Mouse (Mus musculus): ENCODE measurements at regions not wholly inside any gene's neighbourhood (a gene's known extent, or its start where the extent isn't known, plus 50 kb on each side); places are given as distances from the start of the nearest gene placed in this dataset.

- Histone ChIP-seq H3K4me3 (ENCODE audit: inconsistent target) (no peak overlapping the region), H3K27ac (no peak overlapping the region), H3K79me2 (ENCODE audit: inconsistent target) (no peaks in the 10 kb centered on the region), H3K36me3 (ENCODE audit: inconsistent target) (no peaks in the 10 kb centered on the region)
- WGBS (ENCODE audit: missing documents): 93% methylated on average over 19 of the region's 19 CpGs
Measured at GRCm38 (mm10) chr16:73835715-73836440, 575.7 kb downstream of the Robo2 start.

DNA sequence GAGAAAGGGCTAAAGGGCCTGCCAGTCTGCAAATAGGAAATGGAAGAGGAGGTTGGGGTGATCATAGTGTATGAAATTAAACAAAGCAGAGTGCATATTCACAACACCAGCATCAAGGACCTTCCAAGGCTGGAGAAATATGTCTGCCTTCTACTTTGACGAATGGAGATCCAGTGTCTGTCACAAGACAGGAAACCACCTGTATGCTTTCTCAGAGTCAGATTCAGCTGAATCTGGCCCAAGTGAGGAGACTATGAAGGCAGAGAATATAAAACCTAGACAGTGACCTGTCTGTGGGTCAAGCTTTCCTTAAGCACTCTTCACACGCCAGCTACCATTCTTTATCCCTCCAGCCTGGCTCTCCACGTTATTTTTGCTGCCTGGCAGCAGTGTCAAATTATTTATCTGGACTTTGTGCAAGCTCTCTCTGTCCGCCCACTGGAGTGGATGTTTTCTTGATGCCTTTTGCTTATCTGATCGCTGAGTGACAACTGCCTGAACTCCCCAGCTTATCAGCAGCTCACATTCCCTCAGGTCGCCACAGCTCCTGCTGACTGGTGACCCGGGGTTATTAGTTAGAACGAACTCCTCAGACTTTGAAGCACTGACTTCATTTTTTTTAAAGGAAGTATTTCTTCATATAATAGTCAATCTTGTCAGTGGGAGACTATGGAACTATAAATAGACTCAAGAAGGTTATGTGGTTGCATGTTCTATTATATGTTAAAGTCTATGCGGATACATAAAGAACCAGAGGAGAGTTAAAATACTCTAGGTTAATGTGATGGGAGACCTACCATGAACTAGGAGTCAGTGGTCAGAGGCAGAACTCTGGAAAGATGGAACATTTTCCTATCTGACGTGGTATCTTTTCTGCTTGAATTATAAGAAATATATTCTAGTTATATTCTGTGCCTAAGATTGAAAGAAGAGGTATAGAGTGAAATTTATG is 590.0 kb downstream of the Robo2 start:
- H3K36me3 ChIP-seq (ENCODE audit: inconsistent target): no peaks in the 10 kb centered on the region
- no peak overlapping the region for H3K27ac ChIP-seq
- 36% methylated on average over 10 of the region's 10 CpGs for WGBS (ENCODE audit: missing documents)
- H3K4me3 ChIP-seq (ENCODE audit: inconsistent target): no peak overlapping the region
- H3K79me2 ChIP-seq (ENCODE audit: inconsistent target): no peaks in the 10 kb centered on the region

- H3K4me3 ChIP-seq (ENCODE audit: inconsistent target): no peak overlapping the region
- no peak overlapping the region for H3K27ac ChIP-seq
- no peaks in the 10 kb centered on the region for H3K79me2 ChIP-seq (ENCODE audit: inconsistent target)
- no peaks in the 10 kb centered on the region for H3K36me3 ChIP-seq (ENCODE audit: inconsistent target)
- 75% methylated on average over 2 of the region's 3 CpGs for WGBS (ENCODE audit: missing documents)
Measured at GRCm38 (mm10) chr16:73804572-73804971, 607.1 kb downstream of the Robo2 start.

GRCm38 (mm10) chr16:73796528-73797171 is 615.0 kb downstream of the Robo2 start:
- H3K36me3 ChIP-seq (ENCODE audit: inconsistent target): no peaks in the 10 kb centered on the region
- WGBS (ENCODE audit: missing documents): 83% methylated on average over 6 of the region's 6 CpGs
- no peak overlapping the region for H3K27ac ChIP-seq
- no peaks in the 10 kb centered on the region for H3K79me2 ChIP-seq (ENCODE audit: inconsistent target)
- H3K4me3 ChIP-seq (ENCODE audit: inconsistent target): no peak overlapping the region

DNA sequence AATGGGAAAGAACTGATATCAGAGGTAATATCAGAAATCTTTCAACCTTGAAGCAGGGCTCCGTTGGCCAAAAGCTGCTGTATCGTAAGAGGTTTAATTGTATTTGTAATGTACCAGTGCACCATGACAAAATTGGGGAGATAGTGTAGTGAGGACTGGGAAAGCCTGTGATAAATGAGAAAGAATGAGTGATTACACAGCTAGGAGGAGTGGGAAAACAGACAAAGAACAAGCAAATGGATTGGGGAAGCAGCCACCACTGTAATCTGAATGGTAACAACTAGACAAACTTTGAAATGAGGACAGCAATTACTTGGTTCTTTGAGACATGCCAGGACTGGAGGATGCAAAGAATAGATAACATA is 626.6 kb downstream of the Robo2 start:
- Histone ChIP-seq H3K27ac (no peak overlapping the region), H3K36me3 (ENCODE audit: inconsistent target) (no peaks in the 10 kb centered on the region), H3K79me2 (ENCODE audit: inconsistent target) (no peaks in the 10 kb centered on the region), H3K4me3 (ENCODE audit: inconsistent target) (no peak overlapping the region)
- 94% methylated on average over 2 of the region's 2 CpGs for WGBS (ENCODE audit: missing documents)

- Histone ChIP-seq H3K36me3 (ENCODE audit: inconsistent target) (no peaks in the 10 kb centered on the region), H3K79me2 (ENCODE audit: inconsistent target) (no peaks in the 10 kb centered on the region), H3K27ac (no peak overlapping the region), H3K4me3 (ENCODE audit: inconsistent target) (no peak overlapping the region)
- WGBS (ENCODE audit: missing documents): 89% methylated on average over 10 of the region's 10 CpGs
Measured at GRCm38 (mm10) chr16:73784296-73785073, 627.1 kb downstream of the Robo2 start.

DNA sequence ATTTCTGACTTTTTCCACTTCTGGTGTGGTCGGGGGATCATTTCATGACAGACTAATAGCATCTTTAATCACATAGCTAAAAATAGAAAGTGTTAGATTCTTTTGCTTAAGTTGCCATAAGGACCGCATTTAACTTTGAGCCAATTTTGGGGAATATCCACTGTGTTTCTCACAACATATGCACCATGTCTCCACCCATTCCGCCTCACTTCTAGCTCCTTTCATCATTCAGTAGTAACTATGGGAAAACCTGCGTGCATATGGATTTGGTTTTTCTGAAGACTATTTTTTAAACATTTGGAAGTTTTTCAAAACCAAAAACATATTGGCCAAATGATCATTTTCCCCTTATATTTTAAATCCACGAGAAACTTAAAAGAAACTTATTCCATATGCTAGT is 639.2 kb downstream of the Robo2 start:
- H3K36me3 ChIP-seq (ENCODE audit: inconsistent target): no peaks in the 10 kb centered on the region
- H3K27ac ChIP-seq: no peak overlapping the region
- H3K79me2 ChIP-seq (ENCODE audit: inconsistent target): no peaks in the 10 kb centered on the region
- H3K4me3 ChIP-seq (ENCODE audit: inconsistent target): no peak overlapping the region
- WGBS (ENCODE audit: missing documents): 93% methylated on average over 5 of the region's 5 CpGs

DNA sequence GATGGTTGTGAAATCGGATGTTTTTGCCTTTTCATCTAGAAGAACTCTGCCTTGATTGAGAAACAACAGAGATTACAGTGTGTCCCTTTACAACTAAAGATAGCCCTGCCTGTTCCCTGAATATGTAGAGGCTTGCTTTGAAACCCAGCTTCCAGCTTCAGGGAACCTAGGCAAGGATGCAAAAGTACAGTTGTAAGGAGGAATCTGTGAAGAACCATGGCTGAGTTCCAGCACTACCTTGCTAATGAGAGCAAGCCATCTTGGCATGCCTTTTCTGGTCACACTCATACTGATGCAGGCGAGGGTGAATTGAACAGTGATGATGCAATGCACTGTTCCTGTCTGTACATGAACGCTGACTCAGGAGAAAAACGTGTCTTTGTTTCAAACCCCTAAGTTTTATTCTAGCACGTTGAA is 641.2 kb downstream of the Robo2 start:
- no peaks in the 10 kb centered on the region for H3K79me2 ChIP-seq (ENCODE audit: inconsistent target)
- H3K4me3 ChIP-seq (ENCODE audit: inconsistent target): no peak overlapping the region
- H3K36me3 ChIP-seq (ENCODE audit: inconsistent target): no peaks in the 10 kb centered on the region
- peak overlapping the region; percentile 17 for H3K27ac ChIP-seq
- 24% methylated on average over 5 of the region's 5 CpGs for WGBS (ENCODE audit: missing documents)

- Histone ChIP-seq H3K4me3 (ENCODE audit: inconsistent target) (no peak overlapping the region), H3K27ac (peak overlapping the region; percentile 17; the same call in 1 of the 2 replicates), H3K79me2 (ENCODE audit: inconsistent target) (no peaks in the 10 kb centered on the region), H3K36me3 (ENCODE audit: inconsistent target) (no peaks in the 10 kb centered on the region)
- 80% methylated on average over 5 of the region's 5 CpGs for WGBS (ENCODE audit: missing documents)
Measured at GRCm38 (mm10) chr16:73769729-73770128, 641.9 kb downstream of the Robo2 start.

GRCm38 (mm10) chr16:73768706-73769105 is 642.9 kb downstream of the Robo2 start:
- no peak overlapping the region for H3K27ac ChIP-seq
- H3K36me3 ChIP-seq (ENCODE audit: inconsistent target): no peaks in the 10 kb centered on the region
- 68% methylated on average over 2 of the region's 2 CpGs for WGBS (ENCODE audit: missing documents)
- no peaks in the 10 kb centered on the region for H3K79me2 ChIP-seq (ENCODE audit: inconsistent target)
- H3K4me3 ChIP-seq (ENCODE audit: inconsistent target): no peak overlapping the region

DNA sequence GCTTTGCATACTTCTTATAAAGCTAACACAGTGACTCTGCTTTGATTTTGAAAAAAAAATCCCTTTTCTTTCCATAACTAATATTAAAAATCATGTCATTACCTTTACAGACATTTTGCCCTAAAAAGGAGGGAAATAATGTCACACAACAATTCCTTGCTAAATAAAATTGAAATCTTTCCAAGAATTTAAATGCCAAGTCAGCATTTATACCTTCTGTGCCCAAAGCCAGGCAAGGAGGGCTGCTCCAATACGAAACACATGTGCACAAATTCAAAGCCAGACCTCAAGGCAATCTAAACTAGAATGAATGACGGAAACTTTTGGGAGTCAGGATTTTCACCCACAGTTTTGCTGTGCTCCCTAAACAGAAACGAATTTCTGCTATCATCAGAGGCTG is 646.4 kb downstream of the Robo2 start:
- Histone ChIP-seq H3K79me2 (ENCODE audit: inconsistent target) (no peaks in the 10 kb centered on the region), H3K36me3 (ENCODE audit: inconsistent target) (no peaks in the 10 kb centered on the region), H3K27ac (no peak overlapping the region), H3K4me3 (ENCODE audit: inconsistent target) (no peak overlapping the region)
- 75% methylated on average over 3 of the region's 3 CpGs for WGBS (ENCODE audit: missing documents)

DNA sequence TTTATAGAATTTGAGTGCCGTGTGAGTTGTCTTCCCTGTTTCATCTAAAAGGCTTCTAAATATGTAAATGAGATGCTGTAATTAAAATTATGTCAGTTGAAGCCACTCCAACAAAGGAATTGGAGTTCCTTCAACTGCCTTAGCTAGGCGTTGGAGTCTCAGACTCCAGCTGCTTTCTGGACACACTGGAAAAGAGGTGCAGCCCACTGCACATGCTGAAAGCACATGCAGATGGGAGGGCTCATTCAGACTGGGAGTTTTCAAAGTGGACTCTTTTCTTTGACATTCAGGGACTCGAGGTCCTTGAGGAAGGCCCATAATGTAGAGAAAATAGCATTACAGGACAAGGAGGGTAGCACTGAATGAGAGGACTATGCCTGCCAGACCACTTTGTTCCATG is 650.7 kb downstream of the Robo2 start:
- Histone ChIP-seq H3K4me3 (ENCODE audit: inconsistent target) (no peak overlapping the region), H3K36me3 (ENCODE audit: inconsistent target) (no peaks in the 10 kb centered on the region), H3K27ac (no peak overlapping the region), H3K79me2 (ENCODE audit: inconsistent target) (no peaks in the 10 kb centered on the region)
- WGBS (ENCODE audit: missing documents): 84% methylated on average over 3 of the region's 3 CpGs

DNA sequence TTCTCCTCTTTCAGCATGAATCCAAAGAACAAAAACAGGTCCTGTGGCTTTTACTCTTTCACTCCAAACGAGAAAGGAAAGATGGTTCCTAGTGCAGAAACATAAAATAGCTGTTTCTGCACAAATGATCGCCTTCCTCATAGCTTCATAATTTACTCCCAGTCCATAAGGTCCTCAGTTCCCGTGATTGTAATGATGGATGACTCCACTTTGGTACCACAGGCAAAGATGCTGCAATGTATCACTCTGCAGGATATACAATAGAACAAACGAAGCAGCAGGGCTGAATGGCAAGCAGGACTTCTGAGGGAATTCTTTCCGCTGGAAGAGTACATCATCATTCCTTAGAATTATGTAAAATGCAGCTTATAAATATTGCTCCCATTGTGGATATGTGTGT is 652.8 kb downstream of the Robo2 start:
- Histone ChIP-seq H3K4me3 (ENCODE audit: inconsistent target) (no peak overlapping the region), H3K27ac (no peak overlapping the region), H3K36me3 (ENCODE audit: inconsistent target) (no peaks in the 10 kb centered on the region), H3K79me2 (ENCODE audit: inconsistent target) (no peaks in the 10 kb centered on the region)
- WGBS (ENCODE audit: missing documents): 84% methylated on average over 5 of the region's 5 CpGs

DNA sequence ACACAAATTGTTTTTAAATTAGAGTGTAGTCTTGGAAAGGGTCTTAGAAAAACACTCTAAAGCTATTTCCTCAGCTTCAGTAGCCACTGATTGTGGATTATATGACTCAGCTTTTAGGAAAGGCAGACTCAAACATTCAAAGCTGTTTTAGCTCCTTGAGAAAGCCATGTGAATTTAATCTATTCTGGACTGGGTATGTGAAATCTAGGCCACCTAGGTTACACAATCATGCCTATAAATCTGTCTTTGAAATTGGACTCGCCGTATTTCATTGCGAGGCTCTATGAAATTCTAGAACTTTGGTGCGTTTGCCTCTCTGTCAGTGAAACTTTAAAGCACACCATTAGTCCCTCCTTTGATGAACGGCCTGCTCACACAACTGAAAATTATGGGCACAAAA is 657.3 kb downstream of the Robo2 start:
- Histone ChIP-seq H3K79me2 (ENCODE audit: inconsistent target) (no peaks in the 10 kb centered on the region), H3K4me3 (ENCODE audit: inconsistent target) (no peak overlapping the region), H3K36me3 (ENCODE audit: inconsistent target) (no peaks in the 10 kb centered on the region), H3K27ac (no peak overlapping the region)
- WGBS (ENCODE audit: missing documents): 76% methylated on average over 5 of the region's 5 CpGs
